Mouse (Mus musculus) cerebellum, adult 11-12 months (tissue): ENCODE results near the gene Enox1.

Source experiments
- DNase-seq: peaks from one replicate; pipeline ENCODE4 v3.0.0; 2022

Enox1 gene

GRCm38 (mm10) chr14:77377439-77377838 is 220.9 kb downstream of the Enox1 start:
- no peak for DNase-seq

- DNase-seq = no peak
Observed at GRCm38 (mm10) chr14:77377873-77378272, 221.3 kb downstream of the Enox1 start.

GRCm38 (mm10) chr14:77381532-77381931 is 225.0 kb downstream of the Enox1 start:
- no peak for DNase-seq

- DNase-seq = peak; percentile 1
Observed at GRCm38 (mm10) chr14:77385621-77386020, 229.1 kb downstream of the Enox1 start.

- DNase-seq = peak; percentile 43
Observed at GRCm38 (mm10) chr14:77387877-77388276, 231.3 kb downstream of the Enox1 start.

- peak; percentile 5 for DNase-seq
Observed at GRCm38 (mm10) chr14:77389276-77389675, 232.7 kb downstream of the Enox1 start.

- DNase-seq = no peak
Observed at GRCm38 (mm10) chr14:77392476-77392875, 235.9 kb downstream of the Enox1 start.

GRCm38 (mm10) chr14:77406241-77407114 is 249.9 kb downstream of the Enox1 start:
- no peak for DNase-seq

GRCm38 (mm10) chr14:77409271-77409940 is 252.8 kb downstream of the Enox1 start:
- DNase-seq = no peak

- no peak for DNase-seq
Observed at GRCm38 (mm10) chr14:77410354-77410753, 253.8 kb downstream of the Enox1 start.

- no peak for DNase-seq
Observed at GRCm38 (mm10) chr14:77413106-77413505, 256.5 kb downstream of the Enox1 start.

- no peak for DNase-seq
Observed at GRCm38 (mm10) chr14:77416358-77416757, 259.8 kb downstream of the Enox1 start.

- DNase-seq = no peak
Observed at GRCm38 (mm10) chr14:77421031-77421430, 264.5 kb downstream of the Enox1 start.

GRCm38 (mm10) chr14:77423194-77423593 is 266.6 kb downstream of the Enox1 start:
- no peak for DNase-seq

- DNase-seq = no peak
Observed at GRCm38 (mm10) chr14:77439426-77439825, 282.9 kb downstream of the Enox1 start.

GRCm38 (mm10) chr14:77440805-77441204 is 284.2 kb downstream of the Enox1 start:
- DNase-seq = no peak

- DNase-seq = no peak
Observed at GRCm38 (mm10) chr14:77441541-77441940, 285.0 kb downstream of the Enox1 start.

GRCm38 (mm10) chr14:77448001-77448400 is 291.4 kb downstream of the Enox1 start:
- no peak for DNase-seq

- DNase-seq = no peak
Observed at GRCm38 (mm10) chr14:77451916-77452315, 295.4 kb downstream of the Enox1 start.

GRCm38 (mm10) chr14:77456066-77456465 is 299.5 kb downstream of the Enox1 start:
- no peak for DNase-seq

GRCm38 (mm10) chr14:77456876-77457275 is 300.3 kb downstream of the Enox1 start:
- DNase-seq = peak; percentile 36

- DNase-seq = no peak
Observed at GRCm38 (mm10) chr14:77458217-77458616, 301.7 kb downstream of the Enox1 start.

GRCm38 (mm10) chr14:77463919-77464318 is 307.4 kb downstream of the Enox1 start:
- no peak for DNase-seq

- DNase-seq = no peak
Observed at GRCm38 (mm10) chr14:77464782-77465181, 308.2 kb downstream of the Enox1 start.
